Mouse (Mus musculus): ENCODE results near the gene Nrarp. TPM values are rescaled to one million over a fixed set of nuclear protein-coding genes. Genes with fewer than 3 reads are reported as not detected.

The Nrarp gene
- polyA plus RNA-seq, 1 experiment from 2014 or later: 17.0 TPM

DNA sequence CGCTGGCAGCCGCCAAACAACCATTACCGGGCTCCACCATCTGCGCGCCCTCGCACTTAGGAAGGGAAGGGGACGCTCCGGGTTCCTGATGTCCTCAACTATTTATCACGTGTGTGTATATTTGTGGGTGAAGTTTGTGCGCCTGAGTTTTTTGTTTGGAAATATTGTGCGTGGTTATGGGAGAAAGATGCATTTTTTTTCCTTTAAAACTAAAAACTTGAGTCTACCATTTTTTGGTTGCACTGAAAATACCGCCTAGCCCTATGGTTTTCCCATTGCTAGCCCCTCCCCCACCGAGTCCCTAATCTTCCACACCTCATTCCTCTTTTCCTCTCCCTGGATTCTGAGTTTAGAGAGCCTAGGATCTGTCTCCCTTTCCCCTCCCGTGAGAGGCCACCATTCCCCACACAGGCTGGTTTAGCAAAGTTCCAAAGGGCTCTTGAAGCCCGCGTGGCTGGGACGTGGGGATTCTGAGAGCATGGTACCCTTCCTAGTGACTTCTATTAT is 1.4 kb downstream of the Nrarp start:
- DNase-seq (ENCODE audit: low spot score) (peak; percentile 43), ATAC-seq (replicated peaks; ENCODE audit: insufficient number of reproducible peaks, low FRiP score, low TSS enrichment, low read depth) (no peak)
- Histone ChIP-seq H3K36me3 (replicated peaks; ENCODE audit: control insufficient read depth, insufficient read depth, low read depth, low read length) (no peaks in the 10 kb centered on the region; the same call in 1 of the 2 replicates), H3K4me3 (ENCODE audit: low read depth, low read length) (peak overlapping the region; percentile 59), H3K4me2 (ENCODE audit: low read depth, low read length) (peak overlapping the region; percentile 87), H3K27me3 (ENCODE audit: control insufficient read depth, insufficient read depth, low read length) (peaks cover 51% of the 10 kb centered on the region), H3K9ac (replicated peaks; ENCODE audit: low read length) (peak overlapping the region; percentile 62), H3K4me1 (ENCODE audit: control insufficient read depth, insufficient read depth, low read length) (peaks cover 13% of the 10 kb centered on the region), H3K9me3 (replicated peaks; ENCODE audit: control insufficient read depth, low read length) (no peaks in the 10 kb centered on the region), H3K27ac (replicated peaks; ENCODE audit: low read depth, low read length) (peak overlapping the region; percentile 86)
- under 1% methylated on average over 17 of the region's 17 CpGs for WGBS

DNA sequence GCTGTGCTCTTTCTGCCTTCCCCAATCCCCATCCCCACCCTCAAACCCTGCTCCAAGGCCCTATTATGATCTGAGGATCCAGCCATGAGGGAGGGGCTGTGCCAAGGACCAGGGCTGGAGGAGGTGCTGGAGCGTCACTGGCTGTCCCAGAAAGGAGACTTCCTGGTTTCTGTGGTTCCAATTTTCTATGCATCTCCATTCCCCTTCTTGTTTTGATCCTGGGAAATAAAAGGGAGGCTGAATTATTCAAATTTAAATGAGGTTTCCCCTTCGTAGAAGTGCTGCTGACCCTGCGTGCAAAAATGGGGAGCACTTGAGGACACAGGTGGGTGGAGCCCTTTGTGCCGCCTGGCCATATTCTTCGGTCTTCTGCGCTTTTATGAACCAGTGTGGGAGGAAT is 2.1 kb downstream of the Nrarp start:
- H3K4me3 ChIP-seq (ENCODE audit: low read depth, low read length): peak overlapping the region; percentile 59
- no peaks in the 10 kb centered on the region; the same call in 1 of the 2 replicates for H3K36me3 ChIP-seq (replicated peaks; ENCODE audit: control insufficient read depth, insufficient read depth, low read depth, low read length)
- no peak for ATAC-seq (replicated peaks; ENCODE audit: insufficient number of reproducible peaks, low FRiP score, low TSS enrichment, low read depth)
- H3K9ac ChIP-seq (replicated peaks; ENCODE audit: low read length): peak overlapping the region; percentile 13; the same call in 1 of the 2 replicates
- peaks cover 49% of the 10 kb centered on the region for H3K27me3 ChIP-seq (ENCODE audit: control insufficient read depth, insufficient read depth, low read length)
- H3K4me2 ChIP-seq (ENCODE audit: low read depth, low read length): peak overlapping the region; percentile 37
- H3K27ac ChIP-seq (replicated peaks; ENCODE audit: low read depth, low read length): no peak overlapping the region
- no peak for DNase-seq (ENCODE audit: low spot score)
- peaks cover 7% of the 10 kb centered on the region for H3K4me1 ChIP-seq (ENCODE audit: control insufficient read depth, insufficient read depth, low read length)
- WGBS: 15% methylated on average over 6 of the region's 6 CpGs
- H3K9me3 ChIP-seq (replicated peaks; ENCODE audit: control insufficient read depth, low read length): no peaks in the 10 kb centered on the region

DNA sequence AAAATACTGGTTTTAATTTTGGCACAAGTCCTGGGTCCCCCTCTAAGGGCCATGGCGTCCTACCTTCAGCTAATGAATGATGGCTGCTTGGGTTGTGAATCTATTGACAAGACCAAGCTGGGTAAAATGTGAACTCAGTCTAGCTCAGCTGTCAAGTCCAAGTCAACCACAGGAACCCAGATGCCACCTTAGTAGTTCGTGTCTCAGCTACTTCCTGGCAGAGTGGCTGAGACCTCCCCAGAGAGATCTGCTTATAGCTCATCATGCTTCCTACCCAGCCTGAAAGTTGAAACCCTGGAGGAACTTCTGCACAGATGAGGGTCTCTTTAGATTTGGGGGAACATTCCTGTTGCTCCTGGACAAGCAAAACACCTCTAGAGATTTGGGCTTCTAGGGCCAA is 2.8 kb downstream of the Nrarp start:
- WGBS: 57% methylated on average over 2 of the region's 2 CpGs
- Histone ChIP-seq H3K9me3 (replicated peaks; ENCODE audit: control insufficient read depth, low read length) (no peaks in the 10 kb centered on the region), H3K27ac (replicated peaks; ENCODE audit: low read depth, low read length) (no peak overlapping the region), H3K4me1 (ENCODE audit: control insufficient read depth, insufficient read depth, low read length) (peaks cover 5% of the 10 kb centered on the region; the same call in 1 of the 2 replicates), H3K4me2 (ENCODE audit: low read depth, low read length) (peak overlapping the region; percentile 19; the same call in 1 of the 2 replicates), H3K27me3 (ENCODE audit: control insufficient read depth, insufficient read depth, low read length) (peaks cover 49% of the 10 kb centered on the region), H3K36me3 (replicated peaks; ENCODE audit: control insufficient read depth, insufficient read depth, low read depth, low read length) (no peaks in the 10 kb centered on the region; the same call in 1 of the 2 replicates), H3K9ac (replicated peaks; ENCODE audit: low read length) (no peak overlapping the region), H3K4me3 (ENCODE audit: low read depth, low read length) (no peak overlapping the region; the same call in 1 of the 2 replicates)
- DNase-seq (ENCODE audit: low spot score): no peak
- ATAC-seq (replicated peaks; ENCODE audit: insufficient number of reproducible peaks, low FRiP score, low TSS enrichment, low read depth): no peak

DNA sequence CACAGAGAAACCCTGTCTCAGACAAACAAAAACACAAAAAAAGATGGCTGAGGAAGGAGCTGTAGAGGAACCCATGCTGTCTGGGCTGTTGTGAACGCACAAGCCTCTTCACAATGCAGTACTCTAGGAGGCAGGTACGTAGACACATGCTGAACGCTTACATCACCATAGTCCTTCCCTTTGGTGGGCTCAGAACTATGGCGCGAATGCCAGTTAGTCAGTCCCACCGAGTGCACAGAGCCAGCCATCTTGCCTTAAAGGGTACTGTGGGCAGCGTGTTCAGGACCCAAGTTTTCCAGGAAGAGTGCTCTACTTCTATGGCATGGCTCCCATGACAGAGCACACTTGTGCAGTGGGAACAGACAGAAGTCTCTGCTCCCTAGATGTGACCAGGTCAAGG is 3.9 kb downstream of the Nrarp start:
- ATAC-seq (replicated peaks; ENCODE audit: insufficient number of reproducible peaks, low FRiP score, low TSS enrichment, low read depth) (no peak), DNase-seq (ENCODE audit: low spot score) (no peak)
- Histone ChIP-seq H3K4me3 (ENCODE audit: low read depth, low read length) (no peak overlapping the region), H3K27me3 (ENCODE audit: control insufficient read depth, insufficient read depth, low read length) (peaks cover 47% of the 10 kb centered on the region), H3K9ac (replicated peaks; ENCODE audit: low read length) (no peak overlapping the region), H3K27ac (replicated peaks; ENCODE audit: low read depth, low read length) (no peak overlapping the region), H3K36me3 (replicated peaks; ENCODE audit: control insufficient read depth, insufficient read depth, low read depth, low read length) (no peaks in the 10 kb centered on the region; the same call in 1 of the 2 replicates), H3K9me3 (replicated peaks; ENCODE audit: control insufficient read depth, low read length) (no peaks in the 10 kb centered on the region), H3K4me2 (ENCODE audit: low read depth, low read length) (no peak overlapping the region), H3K4me1 (ENCODE audit: control insufficient read depth, insufficient read depth, low read length) (peaks cover 5% of the 10 kb centered on the region; the same call in 1 of the 2 replicates)
- 92% methylated on average over 7 of the region's 7 CpGs for WGBS

DNA sequence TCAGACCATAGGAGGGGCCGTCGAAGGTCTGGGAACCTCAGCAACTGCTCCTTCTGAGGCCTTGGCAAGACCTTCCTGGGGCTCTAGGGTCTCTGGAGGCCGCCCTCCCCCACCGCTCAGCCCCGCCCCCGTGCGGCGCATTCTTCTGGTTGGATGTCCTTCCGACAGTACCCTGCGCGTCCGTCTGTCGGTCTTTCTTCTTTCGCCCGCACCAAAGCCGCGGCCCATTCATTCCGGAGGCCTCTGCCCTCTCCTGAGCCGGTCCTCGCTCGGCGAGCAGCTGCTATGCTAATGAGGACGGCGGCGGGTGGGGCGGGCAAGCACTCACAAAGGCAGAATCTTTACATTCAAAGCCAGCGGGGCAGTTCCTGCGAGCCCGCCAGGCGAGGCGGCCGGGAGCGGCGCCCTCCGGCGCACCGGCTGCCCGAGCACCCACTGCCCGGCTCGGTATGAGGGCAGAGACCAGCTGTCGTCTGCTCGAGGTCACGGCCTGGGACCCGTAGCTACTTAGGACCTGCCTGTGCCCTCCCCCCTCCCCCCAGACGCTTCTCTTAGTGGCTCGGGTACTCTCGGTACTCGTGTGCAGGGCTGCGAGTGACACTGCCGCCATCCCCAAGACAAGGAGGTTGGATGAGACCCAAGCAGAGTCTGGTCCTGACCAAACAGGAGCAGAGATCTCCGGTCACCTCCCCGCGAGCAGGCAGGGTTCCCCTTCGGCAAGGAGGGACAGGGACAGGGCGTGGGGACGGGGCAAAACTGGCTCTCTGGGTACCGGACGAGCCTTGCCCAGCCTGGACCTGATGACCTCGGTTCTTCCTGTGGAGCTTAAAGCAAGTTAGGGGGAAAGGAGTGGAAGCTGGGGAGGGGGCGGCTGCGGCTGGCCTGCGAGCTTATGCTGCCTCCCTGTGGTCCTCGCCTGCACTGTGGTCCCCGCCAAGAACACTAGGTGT is 5.3 kb downstream of the Nrarp start:
- DNase-seq (ENCODE audit: low spot score) (peak; percentile 80), ATAC-seq (replicated peaks; ENCODE audit: insufficient number of reproducible peaks, low FRiP score, low TSS enrichment, low read depth) (peak; percentile 71)
- WGBS: under 1% methylated on average over 64 of the region's 64 CpGs
- H3K27me3 ChIP-seq (ENCODE audit: control insufficient read depth, insufficient read depth, low read length): peaks cover 33% of the 10 kb centered on the region
- no peaks in the 10 kb centered on the region; the same call in 1 of the 2 replicates for H3K36me3 ChIP-seq (replicated peaks; ENCODE audit: control insufficient read depth, insufficient read depth, low read depth, low read length)
- H3K9me3 ChIP-seq (replicated peaks; ENCODE audit: control insufficient read depth, low read length): no peaks in the 10 kb centered on the region
- peak overlapping the region; percentile 85 for H3K27ac ChIP-seq (replicated peaks; ENCODE audit: low read depth, low read length)
- H3K4me1 ChIP-seq (ENCODE audit: control insufficient read depth, insufficient read depth, low read length): peaks cover 5% of the 10 kb centered on the region; the same call in 1 of the 2 replicates
- peak overlapping the region; percentile 77 for H3K9ac ChIP-seq (replicated peaks; ENCODE audit: low read length)
- peak overlapping the region; percentile 89 for H3K4me2 ChIP-seq (ENCODE audit: low read depth, low read length)
- H3K4me3 ChIP-seq (ENCODE audit: low read depth, low read length): peak overlapping the region; percentile 43

DNA sequence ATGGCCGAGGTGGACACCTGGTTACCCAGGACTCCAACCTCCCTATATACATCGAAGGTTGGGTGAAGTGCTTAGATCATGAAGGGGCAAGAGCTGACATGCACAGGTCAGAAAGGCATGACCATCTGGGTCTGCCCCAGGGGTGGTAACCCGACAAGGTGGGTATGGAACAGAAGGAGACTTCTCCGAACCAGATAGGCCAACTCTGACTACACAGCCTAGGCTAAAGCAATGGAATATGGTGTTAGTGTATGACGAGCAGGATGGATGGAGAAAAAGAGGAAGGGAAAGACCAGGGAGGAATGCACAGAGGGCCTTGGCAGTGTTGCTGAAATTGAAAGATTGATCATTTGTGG is 6.0 kb downstream of the Nrarp start:
- 28% methylated on average over 5 of the region's 5 CpGs for WGBS
- Histone ChIP-seq H3K27me3 (ENCODE audit: control insufficient read depth, insufficient read depth, low read length) (peaks cover 27% of the 10 kb centered on the region), H3K4me1 (ENCODE audit: control insufficient read depth, insufficient read depth, low read length) (peaks cover 5% of the 10 kb centered on the region; the same call in 1 of the 2 replicates), H3K4me3 (ENCODE audit: low read depth, low read length) (peak overlapping the region; percentile 43; the same call in 1 of the 2 replicates), H3K4me2 (ENCODE audit: low read depth, low read length) (peak overlapping the region; percentile 89), H3K9ac (replicated peaks; ENCODE audit: low read length) (no peak overlapping the region; the same call in 1 of the 2 replicates), H3K9me3 (replicated peaks; ENCODE audit: control insufficient read depth, low read length) (no peaks in the 10 kb centered on the region), H3K36me3 (replicated peaks; ENCODE audit: control insufficient read depth, insufficient read depth, low read depth, low read length) (no peaks in the 10 kb centered on the region; the same call in 1 of the 2 replicates), H3K27ac (replicated peaks; ENCODE audit: low read depth, low read length) (peak overlapping the region; percentile 85; the same call in 1 of the 2 replicates)
- DNase-seq (ENCODE audit: low spot score): no peak
- ATAC-seq (replicated peaks; ENCODE audit: insufficient number of reproducible peaks, low FRiP score, low TSS enrichment, low read depth): no peak

DNA sequence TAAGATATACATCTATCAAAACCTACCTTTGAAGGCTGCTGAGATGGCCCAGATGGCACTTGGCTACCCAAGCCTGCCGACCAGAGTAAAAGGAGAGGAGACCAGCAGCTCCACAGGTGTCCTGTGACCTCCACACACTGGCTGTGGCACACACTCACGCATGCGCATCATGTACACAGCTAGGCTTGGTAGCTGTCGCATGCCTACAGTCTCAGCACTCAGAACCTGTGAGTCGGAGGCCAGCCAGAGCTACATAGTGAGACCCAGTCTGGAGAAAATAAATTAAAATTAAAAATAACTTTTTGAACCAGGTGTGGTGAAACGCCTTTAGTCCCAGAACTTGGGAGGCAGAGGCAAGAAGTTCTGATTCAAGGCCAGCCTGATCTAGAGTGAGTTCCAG is 7.3 kb downstream of the Nrarp start:
- 82% methylated on average over 6 of the region's 6 CpGs for WGBS
- peaks cover 5% of the 10 kb centered on the region; the same call in 1 of the 2 replicates for H3K4me1 ChIP-seq (ENCODE audit: control insufficient read depth, insufficient read depth, low read length)
- DNase-seq (ENCODE audit: low spot score) (no peak), ATAC-seq (replicated peaks; ENCODE audit: insufficient number of reproducible peaks, low FRiP score, low TSS enrichment, low read depth) (no peak)
- no peak overlapping the region for H3K4me3 ChIP-seq (ENCODE audit: low read depth, low read length)
- H3K27ac ChIP-seq (replicated peaks; ENCODE audit: low read depth, low read length): no peak overlapping the region
- no peak overlapping the region for H3K4me2 ChIP-seq (ENCODE audit: low read depth, low read length)
- H3K36me3 ChIP-seq (replicated peaks; ENCODE audit: control insufficient read depth, insufficient read depth, low read depth, low read length): no peaks in the 10 kb centered on the region; the same call in 1 of the 2 replicates
- H3K9ac ChIP-seq (replicated peaks; ENCODE audit: low read length): no peak overlapping the region
- H3K9me3 ChIP-seq (replicated peaks; ENCODE audit: control insufficient read depth, low read length): no peaks in the 10 kb centered on the region
- H3K27me3 ChIP-seq (ENCODE audit: control insufficient read depth, insufficient read depth, low read length): peaks cover 17% of the 10 kb centered on the region
